Mouse (Mus musculus): ENCODE data around the gene Cse1l.

DNA sequence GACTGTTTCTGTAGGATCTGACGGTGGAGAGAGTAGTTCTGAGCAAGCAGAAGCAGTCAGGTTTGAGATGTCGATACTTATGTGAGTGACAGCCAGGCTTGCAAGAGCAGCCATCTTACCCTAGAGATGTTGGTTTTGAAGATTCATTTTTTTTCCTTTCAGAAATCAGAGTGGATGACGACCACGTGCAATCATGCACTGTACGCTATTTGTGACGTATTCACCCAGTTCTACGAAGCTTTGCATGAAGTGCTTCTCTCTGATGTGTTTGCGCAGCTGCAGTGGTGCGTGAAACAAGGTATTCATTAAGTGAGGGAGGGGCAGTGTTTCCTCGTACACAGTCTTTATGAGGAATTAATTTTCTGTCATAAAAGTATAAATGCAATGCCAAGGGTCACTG lies 29.5 kb upstream of the Cse1l start:
- TF ChIP-seq CTCF (IDR thresholded peaks at IDR 0.05; ENCODE audit: low read depth) (no peak), EP300 (IDR thresholded peaks at IDR 0.05; ENCODE audit: low read depth) (no peak)

All from liver, embryonic 14.5 days (tissue).